Mouse (Mus musculus): ENCODE measurements around the gene Tbcb.

GRCm38 (mm10) chr7:30220008-30220356 is 12.1 kb downstream of the Tbcb start:
- no peak for TF ChIP-seq CTCF (IDR thresholded peaks at IDR 0.05; ENCODE audit: insufficient read depth, low read depth, low read length)
- TF ChIP-seq POLR2A (IDR thresholded peaks at IDR 0.05; ENCODE audit: insufficient read depth, low read depth, low read length), result no peak
